Mouse (Mus musculus): ENCODE results near the gene Usb1. TPM values are rescaled to one million over a fixed set of nuclear protein-coding genes. Genes with fewer than 3 reads are reported as not detected.

Usb1 gene
- total and polyA plus RNA-seq, 3 experiments, result 36.2 to 52.5 TPM; not detected in 1

- no peaks in the 10 kb centered on the region for H3K36me3 ChIP-seq (ENCODE audit: control insufficient read depth in 1 of 2, insufficient read depth in 2 of 2, low read length in 2 of 2)
- no peak overlapping the region for H3K27ac ChIP-seq (ENCODE audit: control insufficient read depth, low read depth, low read length)
- H3K27me3 ChIP-seq (ENCODE audit: control insufficient read depth in 1 of 2, insufficient read depth in 2 of 2, low read length in 2 of 2), result peaks cover 8% of the 10 kb centered on the region in 2 experiments
- TF ChIP-seq CHD1 (IDR thresholded peaks at IDR 0.05; ENCODE audit: low read depth, low read length), result no peak
- no peak for TF ChIP-seq ZKSCAN1 (IDR thresholded peaks at IDR 0.05; ENCODE audit: low read depth, low read length)
- TF ChIP-seq NRF1 (IDR thresholded peaks at IDR 0.05; ENCODE audit: insufficient read depth, low read depth, low read length, poor library complexity, severe bottlenecking), result no peak
- TF ChIP-seq E2F4 (IDR thresholded peaks at IDR 0.05; ENCODE audit: borderline replicate concordance, low read depth, low read length), result no peak
- TF ChIP-seq CHD2 (IDR thresholded peaks at IDR 0.05; ENCODE audit: low read length), result no peak
- TF ChIP-seq TCF12 (IDR thresholded peaks at IDR 0.05; ENCODE audit: low read depth, low read length), result no peak
- no peak for TF ChIP-seq POLR2A (IDR thresholded peaks at IDR 0.05; ENCODE audit: control insufficient read depth in 1 of 2, insufficient read depth in 1 of 2, low read depth in 1 of 2, low read length in 2 of 2, poor library complexity in 1 of 2)
- no peak for TF ChIP-seq ELF1 (IDR thresholded peaks at IDR 0.05; ENCODE audit: low read depth, low read length)
- no peak for TF ChIP-seq SIN3A (IDR thresholded peaks at IDR 0.05; ENCODE audit: low read length)
- TF ChIP-seq MAX (IDR thresholded peaks at IDR 0.05; ENCODE audit: low read length), result no peak
- no peak for TF ChIP-seq RCOR1 (IDR thresholded peaks at IDR 0.05; ENCODE audit: low read depth, low read length)
- no peak for TF ChIP-seq USF1 (IDR thresholded peaks at IDR 0.05; ENCODE audit: low read depth, low read length)
- no peak for DNase-seq (ENCODE audit: low read depth, low spot score)
- H3K79me2 ChIP-seq (ENCODE audit: control insufficient read depth, insufficient read depth, low read length, poor library complexity), result no peaks in the 10 kb centered on the region
- no peak overlapping the region for H3K9ac ChIP-seq (ENCODE audit: control insufficient read depth, low read depth, low read length, poor library complexity, severe bottlenecking)
- H3K9me3 ChIP-seq (replicated peaks; ENCODE audit: insufficient read depth, low read length), result no peaks in the 10 kb centered on the region
- H3K4me3 ChIP-seq (ENCODE audit: control insufficient read depth in 1 of 2, insufficient read depth in 1 of 2, low read depth in 2 of 2, low read length in 2 of 2), result no peak overlapping the region
- no peaks in the 10 kb centered on the region for H3K4me1 ChIP-seq (ENCODE audit: control insufficient read depth in 1 of 2, insufficient read depth in 2 of 2, low read length in 2 of 2)
These were observed 58.2 kb downstream of the Usb1 start for GRCm38 (mm10) chr8:95390312-95390711.

GRCm38 (mm10) chr8:95391101-95391500, 59.0 kb downstream of the Usb1 start:
- H3K27me3 ChIP-seq (ENCODE audit: control insufficient read depth in 1 of 2, insufficient read depth in 2 of 2, low read length in 2 of 2), result peaks cover 6 to 8% of the 10 kb centered on the region in 2 experiments
- no peaks in the 10 kb centered on the region for H3K79me2 ChIP-seq (ENCODE audit: control insufficient read depth, insufficient read depth, low read length, poor library complexity)
- H3K36me3 ChIP-seq (ENCODE audit: control insufficient read depth in 1 of 2, insufficient read depth in 2 of 2, low read length in 2 of 2), result no peaks in the 10 kb centered on the region
- no peak for TF ChIP-seq RAD21 (IDR thresholded peaks at IDR 0.05; ENCODE audit: low read depth, low read length)
- TF ChIP-seq ZNF384 (IDR thresholded peaks at IDR 0.05; ENCODE audit: low read depth, low read length), result no peak
- no peak for TF ChIP-seq MYC (IDR thresholded peaks at IDR 0.05; ENCODE audit: low read depth, low read length)
- no peak for TF ChIP-seq GATA1 (IDR thresholded peaks at IDR 0.05; ENCODE audit: low read depth, low read length)
- no peak for TF ChIP-seq GABPA (IDR thresholded peaks at IDR 0.05; ENCODE audit: low read depth, low read length)
- no peak for TF ChIP-seq ELF1 (IDR thresholded peaks at IDR 0.05; ENCODE audit: low read depth, low read length)
- TF ChIP-seq MYB (IDR thresholded peaks at IDR 0.05; ENCODE audit: low read depth, low read length), result no peak
- no peak for TF ChIP-seq UBTF (IDR thresholded peaks at IDR 0.05; ENCODE audit: borderline replicate concordance, insufficient read depth, low read depth, low read length)
- no peak for TF ChIP-seq CHD1 (IDR thresholded peaks at IDR 0.05; ENCODE audit: low read depth, low read length)
- no peak overlapping the region for H3K27ac ChIP-seq (ENCODE audit: control insufficient read depth, low read depth, low read length)
- H3K9ac ChIP-seq (ENCODE audit: control insufficient read depth, low read depth, low read length, poor library complexity, severe bottlenecking), result no peak overlapping the region
- no peak overlapping the region for H3K4me3 ChIP-seq (ENCODE audit: control insufficient read depth in 1 of 2, insufficient read depth in 1 of 2, low read depth in 2 of 2, low read length in 2 of 2)
- H3K9me3 ChIP-seq (replicated peaks; ENCODE audit: insufficient read depth, low read length), result no peaks in the 10 kb centered on the region
- peaks cover 0 to 2% of the 10 kb centered on the region in 2 experiments; a peak in 1 of 4 replicates for H3K4me1 ChIP-seq (ENCODE audit: control insufficient read depth in 1 of 2, insufficient read depth in 2 of 2, low read length in 2 of 2)
- no peak for DNase-seq (ENCODE audit: low read depth, low spot score)

Data from MEL (cell line).